Mouse (Mus musculus): Measurements from ENCODE around the gene Ccl25.

GRCm38 (mm10) chr8:4319573-4319872, 5.5 kb upstream of the Ccl25 start:
- TF ChIP-seq CTCF (IDR thresholded peaks at IDR 0.05): no peak
- TF ChIP-seq POLR2A (IDR thresholded peaks at IDR 0.05; ENCODE audit: insufficient read depth, low read depth, low read length): no peak
